Mouse (Mus musculus) olfactory bulb, adult 2 months (tissue): ENCODE results near the gene Sncg.

Source experiments
- CTCF ChIP-seq: fragments of 200-500 bp; IDR thresholded peaks from 2 replicates; pipeline ENCODE4 v1.5.1; 2012; ENCODE audit warnings: low read depth, mild to moderate bottlenecking, low read length, moderate library complexity; ENCODE audit not compliant: insufficient read depth
- POLR2A ChIP-seq: fragments of 200-500 bp; IDR thresholded peaks from 2 replicates; pipeline ENCODE4 v1.6.1; 2012; ENCODE audit warnings: mild to moderate bottlenecking, low read depth, low read length, moderate library complexity; ENCODE audit not compliant: insufficient read depth

DNA sequence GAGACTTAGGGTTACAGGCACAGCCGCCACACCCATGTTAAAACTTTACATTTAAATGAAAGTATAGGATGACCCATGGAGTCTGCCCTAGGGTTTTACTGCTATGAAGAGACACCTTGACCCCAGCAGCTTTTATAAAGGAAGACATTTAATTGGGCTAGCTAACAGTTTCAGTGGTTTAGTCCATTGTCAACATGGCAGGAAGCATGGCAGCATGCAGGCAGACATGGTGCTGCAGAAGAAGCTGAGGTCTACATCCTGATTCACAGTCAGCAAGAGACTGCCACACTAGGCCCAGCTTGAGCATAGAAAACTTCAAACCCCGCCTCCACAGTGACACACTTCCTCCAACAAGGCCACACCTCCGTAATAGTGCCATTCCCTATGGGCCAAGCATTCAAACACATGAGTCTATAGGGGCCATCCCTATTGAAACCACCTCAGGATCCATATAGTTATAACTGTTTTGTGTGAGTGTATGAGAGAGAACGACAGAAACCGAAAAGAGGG is 51.0 kb downstream of the Sncg start:
- TF ChIP-seq POLR2A = no peak
- no peak for TF ChIP-seq CTCF
